Mouse (Mus musculus) kidney, embryonic 16.5 days (tissue): ENCODE measurements at regions not wholly inside any gene's neighbourhood (a gene's known extent, or its start where the extent isn't known, plus 50 kb on each side); places are given as distances from the start of the nearest gene placed in this dataset.

ENCODE experiments used
- ATAC-seq: fragments of 200-750 bp; cut with Nextera tagmentation; 2 replicates; pipeline ENCODE4 v1.8.0; 2017; ENCODE audit warnings: moderate TSS enrichment; ENCODE audit not compliant: low FRiP score, low TSS enrichment
- H3K27ac ChIP-seq: fragments of 300-500 bp; sonication (generic); 2 replicates; pipeline ENCODE4 v1.5.1; 2014; ENCODE audit warnings: low read length
- H3K27me3 ChIP-seq: fragments of 300-500 bp; sonication (generic); 2 replicates; pipeline ENCODE4 v1.6.1; 2014; ENCODE audit warnings: low read length, control low read depth, mixed read lengths; ENCODE audit not compliant: insufficient read depth
- H3K36me3 ChIP-seq: fragments of 300-500 bp; sonication (generic); 2 replicates; pipeline ENCODE4 v1.6.1; 2014; ENCODE audit warnings: low read length, control low read depth, mixed read lengths; ENCODE audit not compliant: insufficient read depth
- H3K4me1 ChIP-seq: fragments of 300-500 bp; sonication (generic); 2 replicates; pipeline ENCODE4 v1.6.1; 2014; ENCODE audit warnings: low read length, control low read depth, mixed read lengths; ENCODE audit not compliant: insufficient read depth
- H3K4me2 ChIP-seq: fragments of 300-500 bp; sonication (generic); replicated peaks from 2 replicates; pipeline ENCODE4 v1.6.1; 2014; ENCODE audit warnings: low read depth, low read length
- H3K4me3 ChIP-seq: fragments of 300-500 bp; sonication (generic); 2 replicates; pipeline ENCODE4 v1.5.1; 2014; ENCODE audit warnings: mild to moderate bottlenecking, low read length
- H3K9ac ChIP-seq: fragments of 300-500 bp; sonication (generic); replicated peaks from 2 replicates; pipeline ENCODE4 v1.6.1; 2014; ENCODE audit warnings: low read length
- H3K9me3 ChIP-seq: fragments of 300-500 bp; sonication (generic); 2 replicates; pipeline ENCODE4 v1.6.1; 2016; ENCODE audit warnings: low read length, control low read depth
- WGBS: fragments of 180-500 bp; shearing (Covaris S2); extraction: QIAGEN DNeasy Blood & Tissue Kit; methylation state at CpG from one replicate; pipeline ENCODE4 v1.1.7; 2014; 5-methylcytosine and 5-hydroxymethylcytosine counted together

- Histone ChIP-seq H3K4me1 (peaks cover 7% of the 10 kb centered on the region; the same call in 1 of the 2 replicates), H3K4me2 (no peak overlapping the region), H3K9ac (no peak overlapping the region), H3K36me3 (no peaks in the 10 kb centered on the region), H3K27ac (no peak overlapping the region), H3K27me3 (peaks cover 4% of the 10 kb centered on the region; the same call in 1 of the 2 replicates), H3K9me3 (no peaks in the 10 kb centered on the region), H3K4me3 (no peak overlapping the region)
- no peak for ATAC-seq
- 61% methylated on average over 3 of the region's 3 CpGs for WGBS
These were observed 60.8 kb downstream of the Foxd1 start for GRCm38 (mm10) chr13:98414851-98415250.

GRCm38 (mm10) chr13:98413233-98413632 lies 59.2 kb downstream of the Foxd1 start:
- no peak overlapping the region for H3K4me2 ChIP-seq
- no peak overlapping the region for H3K4me3 ChIP-seq
- no peak overlapping the region for H3K27ac ChIP-seq
- H3K9ac ChIP-seq = no peak overlapping the region
- no peak for ATAC-seq
- WGBS = 44% methylated on average over 4 of the region's 4 CpGs
- H3K9me3 ChIP-seq = no peaks in the 10 kb centered on the region
- H3K27me3 ChIP-seq = peaks cover 4% of the 10 kb centered on the region
- H3K36me3 ChIP-seq = no peaks in the 10 kb centered on the region
- peaks cover 7% of the 10 kb centered on the region; the same call in 1 of the 2 replicates for H3K4me1 ChIP-seq
